In the genomic region with DNA sequence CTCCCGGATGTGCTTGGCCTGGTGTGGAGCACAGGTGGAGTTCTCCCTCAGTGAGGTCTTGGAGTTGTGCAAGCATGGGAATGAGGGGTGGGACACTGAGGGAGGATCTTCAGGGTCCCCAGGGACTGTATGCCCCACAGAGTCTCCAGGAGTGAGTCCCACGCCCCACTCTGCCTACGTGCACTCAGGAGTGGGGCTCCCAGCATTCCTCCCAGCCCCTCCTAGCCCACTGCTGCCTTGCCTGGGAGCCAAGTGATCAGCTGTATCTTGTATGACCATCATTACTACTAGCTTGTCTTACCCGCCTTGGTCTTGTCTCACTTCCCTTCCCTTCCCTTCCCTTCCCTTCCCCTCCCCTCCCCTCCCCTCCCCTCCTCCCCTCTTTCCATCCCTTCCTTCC, we compare ENCODE assay signal across 16 mouse cellular contexts. TPM values are rescaled to one million over a fixed set of nuclear protein-coding genes. Genes with fewer than 3 reads are reported as not detected.
DNase-seq lines count a peak whose midpoint lies in the region.
"Had no signal": no experiment of that assay in that cellular context is flagged by ENCODE, and none has a peak within 500 bp of the region (broad histone marks: within the 10 kb centered on the region; RNA-seq: fewer than 3 reads in every experiment).

No protein-coding gene starts in this region.

- DNase-seq in 3134 (ENCODE audit: extremely low read depth, insufficient read length, low spot score) (peak; percentile 71), liver (peak; percentile 6)
- peak; percentile 49 for DNase-seq in adrenal gland, adult 2 months
- peak; percentile 49 to 54 for DNase-seq in cerebellum, postnatal 14 days
- peak; percentile 63 for DNase-seq in gastrocnemius, postnatal 25 days
- peak; percentile 45 to 84 for DNase-seq in kidney, postnatal 25 days
- DNase-seq in right cerebral cortex, postnatal 10 days (ENCODE audit: low spot score in 2 of 2): peak; percentile 73 to 79
- DNase-seq in thymus, adult 18-20 months: peak; percentile 60 to 64

RNA-seq across cellular contexts. Expression of gene 4930467E23Rik, which starts 30.7 kb away (rescaled TPM):
- under 1 TPM; 0.35 to 0.84 TPM for total RNA-seq in adrenal gland, adult 2 months (2021)
- 0.07 TPM in 1 of 2 replicates, not detected in the other for polyA plus RNA-seq in adrenal gland, adult 2 months (2012; rRNA removed)
- total RNA-seq in gastrocnemius, postnatal 25 days (2021): not detected
- polyA plus RNA-seq: heart, embryonic 16.5 days; inflammation-experienced regulatory T-cells, adult 6 months; large intestine, adult 2 months; limb, embryonic 12.5 days; macrophage; midbrain, embryonic 16.5 days; neural tube, embryonic 14.5 days; Patski had no signal

Comparison
In these comparisons a context has a peak if more than half of its experiments do, and no peak if none do; other contexts are left out.
1. Peak in every context shown above with its lines: DNase-seq.
2. DNase-seq: peak in every context shown above with its lines; median percentile 76 in right cerebral cortex, postnatal 10 days; 71 in 3134; 64 in kidney, postnatal 25 days; 63 in gastrocnemius, postnatal 25 days; 62 in thymus, adult 18-20 months; 52 in cerebellum, postnatal 14 days; 49 in adrenal gland, adult 2 months; 6 in liver.